Mouse (Mus musculus): ENCODE measurements at regions not wholly inside any gene's neighbourhood (a gene's known extent, or its start where the extent isn't known, plus 50 kb on each side); places are given as distances from the start of the nearest gene placed in this dataset.

- Histone ChIP-seq H3K27ac (ENCODE audit: low read depth, low read length) (no peak overlapping the region), H3K36me3 (ENCODE audit: insufficient read depth, low read length) (no peaks in the 10 kb centered on the region), H3K9ac (replicated peaks; ENCODE audit: low read length, poor library complexity, severe bottlenecking) (no peak overlapping the region), H3K27me3 (ENCODE audit: insufficient read depth, low read length) (no peaks in the 10 kb centered on the region), H3K4me2 (ENCODE audit: low read depth, low read length, poor library complexity, severe bottlenecking) (no peak overlapping the region), H3K4me1 (ENCODE audit: insufficient read depth, low read length) (no peaks in the 10 kb centered on the region), H3K9me3 (ENCODE audit: low read length) (no peaks in the 10 kb centered on the region), H3K4me3 (ENCODE audit: low read depth, low read length) (no peak overlapping the region)
- no peak for ATAC-seq (ENCODE audit: low FRiP score)
- no peak for DNase-seq (ENCODE audit: low spot score)
- WGBS = 92% methylated on average over 3 of the region's 3 CpGs
- no peak for TF ChIP-seq CTCF (IDR thresholded peaks at IDR 0.05)
These were observed 150.4 kb downstream of the Cpe start for GRCm38 (mm10) chr8:64542501-64542900.

- Histone ChIP-seq H3K27me3 (ENCODE audit: insufficient read depth, low read length) (no peaks in the 10 kb centered on the region), H3K4me3 (ENCODE audit: low read depth, low read length) (no peak overlapping the region), H3K9ac (replicated peaks; ENCODE audit: low read length, poor library complexity, severe bottlenecking) (no peak overlapping the region), H3K4me1 (ENCODE audit: insufficient read depth, low read length) (no peaks in the 10 kb centered on the region), H3K36me3 (ENCODE audit: insufficient read depth, low read length) (no peaks in the 10 kb centered on the region), H3K4me2 (ENCODE audit: low read depth, low read length, poor library complexity, severe bottlenecking) (no peak overlapping the region), H3K27ac (ENCODE audit: low read depth, low read length) (no peak overlapping the region), H3K9me3 (ENCODE audit: low read length) (no peaks in the 10 kb centered on the region)
- 90% methylated on average over 4 of the region's 4 CpGs for WGBS
- ATAC-seq (ENCODE audit: low FRiP score) (no peak), DNase-seq (ENCODE audit: low spot score) (no peak)
- no peak for TF ChIP-seq CTCF (IDR thresholded peaks at IDR 0.05)
These were observed 152.9 kb downstream of the Cpe start for GRCm38 (mm10) chr8:64539846-64540472.

- H3K36me3 ChIP-seq (ENCODE audit: insufficient read depth, low read length) = no peaks in the 10 kb centered on the region
- H3K9ac ChIP-seq (replicated peaks; ENCODE audit: low read length, poor library complexity, severe bottlenecking) = no peak overlapping the region
- WGBS = 83% methylated on average over 2 of the region's 2 CpGs
- no peaks in the 10 kb centered on the region for H3K4me1 ChIP-seq (ENCODE audit: insufficient read depth, low read length)
- H3K27me3 ChIP-seq (ENCODE audit: insufficient read depth, low read length) = no peaks in the 10 kb centered on the region
- ATAC-seq (ENCODE audit: low FRiP score) = no peak
- no peak overlapping the region for H3K27ac ChIP-seq (ENCODE audit: low read depth, low read length)
- DNase-seq (ENCODE audit: low spot score) = no peak
- no peak for TF ChIP-seq CTCF (IDR thresholded peaks at IDR 0.05)
- no peaks in the 10 kb centered on the region for H3K9me3 ChIP-seq (ENCODE audit: low read length)
- H3K4me3 ChIP-seq (ENCODE audit: low read depth, low read length) = no peak overlapping the region
- no peak overlapping the region for H3K4me2 ChIP-seq (ENCODE audit: low read depth, low read length, poor library complexity, severe bottlenecking)
These were observed 161.1 kb downstream of the Cpe start for GRCm38 (mm10) chr8:64531780-64532179.

- Histone ChIP-seq H3K27ac (ENCODE audit: low read depth, low read length) (no peak overlapping the region), H3K4me2 (ENCODE audit: low read depth, low read length, poor library complexity, severe bottlenecking) (no peak overlapping the region), H3K36me3 (ENCODE audit: insufficient read depth, low read length) (no peaks in the 10 kb centered on the region), H3K4me1 (ENCODE audit: insufficient read depth, low read length) (no peaks in the 10 kb centered on the region), H3K9me3 (ENCODE audit: low read length) (no peaks in the 10 kb centered on the region), H3K9ac (replicated peaks; ENCODE audit: low read length, poor library complexity, severe bottlenecking) (no peak overlapping the region), H3K27me3 (ENCODE audit: insufficient read depth, low read length) (no peaks in the 10 kb centered on the region; the same call in 1 of the 2 replicates), H3K4me3 (ENCODE audit: low read depth, low read length) (no peak overlapping the region)
- no peak for TF ChIP-seq CTCF (IDR thresholded peaks at IDR 0.05)
- ATAC-seq (ENCODE audit: low FRiP score) (no peak), DNase-seq (ENCODE audit: low spot score) (no peak)
- WGBS = 86% methylated on average over 8 of the region's 8 CpGs
These were observed 170.3 kb downstream of the Cpe start for GRCm38 (mm10) chr8:64522441-64523102.

GRCm38 (mm10) chr8:64519650-64520049, 173.2 kb downstream of the Cpe start:
- H3K4me1 ChIP-seq (ENCODE audit: insufficient read depth, low read length) = no peaks in the 10 kb centered on the region
- H3K4me3 ChIP-seq (ENCODE audit: low read depth, low read length) = no peak overlapping the region
- no peak overlapping the region for H3K9ac ChIP-seq (replicated peaks; ENCODE audit: low read length, poor library complexity, severe bottlenecking)
- no peaks in the 10 kb centered on the region for H3K36me3 ChIP-seq (ENCODE audit: insufficient read depth, low read length)
- H3K4me2 ChIP-seq (ENCODE audit: low read depth, low read length, poor library complexity, severe bottlenecking) = no peak overlapping the region
- H3K27ac ChIP-seq (ENCODE audit: low read depth, low read length) = no peak overlapping the region
- ATAC-seq (ENCODE audit: low FRiP score) (no peak), DNase-seq (ENCODE audit: low spot score) (no peak)
- no peak for TF ChIP-seq CTCF (IDR thresholded peaks at IDR 0.05)
- no peaks in the 10 kb centered on the region for H3K9me3 ChIP-seq (ENCODE audit: low read length)
- H3K27me3 ChIP-seq (ENCODE audit: insufficient read depth, low read length) = no peaks in the 10 kb centered on the region; the same call in 1 of the 2 replicates
- WGBS = 87% methylated on average over 1 of the region's 1 CpGs

- Histone ChIP-seq H3K27me3 (ENCODE audit: insufficient read depth, low read length) (no peaks in the 10 kb centered on the region), H3K36me3 (ENCODE audit: insufficient read depth, low read length) (no peaks in the 10 kb centered on the region), H3K9me3 (ENCODE audit: low read length) (0 out of 2 replicates have a peak, but pooled peaks cover 4% of the 10 kb centered on the region), H3K27ac (ENCODE audit: low read depth, low read length) (no peak overlapping the region), H3K9ac (replicated peaks; ENCODE audit: low read length, poor library complexity, severe bottlenecking) (no peak overlapping the region), H3K4me1 (ENCODE audit: insufficient read depth, low read length) (no peaks in the 10 kb centered on the region), H3K4me2 (ENCODE audit: low read depth, low read length, poor library complexity, severe bottlenecking) (no peak overlapping the region), H3K4me3 (ENCODE audit: low read depth, low read length) (no peak overlapping the region)
- TF ChIP-seq CTCF (IDR thresholded peaks at IDR 0.05) = no peak
- ATAC-seq (ENCODE audit: low FRiP score) (no peak), DNase-seq (ENCODE audit: low spot score) (no peak)
- WGBS = 88% methylated on average over 5 of the region's 5 CpGs
These were observed 176.9 kb downstream of the Cpe start for GRCm38 (mm10) chr8:64515923-64516322.

Measured in midbrain, postnatal 0 days (tissue).